Mouse (Mus musculus): ENCODE results near the gene Hhipl2. TPM values are rescaled to one million over a fixed set of nuclear protein-coding genes. Genes with fewer than 3 reads are reported as not detected.
A peak's percentile ranks its signal among the peaks of the same experiment; 100 is the strongest.

Hhipl2 gene
- polyA plus RNA-seq, 2 experiments = 0.79 TPM; not detected in 1

- no peak for TF ChIP-seq EP300 (IDR thresholded peaks at IDR 0.05; ENCODE audit: low read depth)
- no peak for TF ChIP-seq CTCF (IDR thresholded peaks at IDR 0.05; ENCODE audit: low read depth)
- H3K27me3 ChIP-seq (ENCODE audit: control insufficient read depth, insufficient read depth, low read length) = no peaks in the 10 kb centered on the region
- WGBS (ENCODE audit: insufficient replicate concordance) = 5% methylated on average over 44 of the region's 44 CpGs
- no peak within 1 kb of the TSS for H3K27ac ChIP-seq
- no peaks in the 10 kb centered on the region for H3K9me3 ChIP-seq (ENCODE audit: control insufficient read depth, low read length)
- no peaks in the 10 kb centered on the region for H3K36me3 ChIP-seq (replicated peaks; ENCODE audit: control insufficient read depth, insufficient read depth, low read depth)
- DNase-seq (ENCODE audit: low read depth in 3 of 3, low spot score in 3 of 3) (peak; percentile 84 to 87 (median 85)), ATAC-seq (ENCODE audit: insufficient read depth) (peak; percentile 99)
- H3K4me2 ChIP-seq (ENCODE audit: low read depth) = peak within 1 kb of the TSS; percentile 84
- H3K4me3 ChIP-seq (ENCODE audit: insufficient read depth in 1 of 2, low read depth in 2 of 2, low read length in 2 of 2) = peak within 1 kb of the TSS; percentile 63 to 87
- peak within 1 kb of the TSS; percentile 52 for H3K9ac ChIP-seq (replicated peaks)
- H3K4me1 ChIP-seq (replicated peaks; ENCODE audit: control insufficient read depth in 2 of 2, insufficient read depth in 2 of 2, low read length in 1 of 2) = peaks cover 4 to 8% of the 10 kb centered on the region in 2 experiments; a peak in 2 of 4 replicates
These were observed 29.3 kb upstream of the Hhipl2 start, which contains the start of gene Taf1a for GRCm38 (mm10) chr1:183388426-183389406. Gene Taf1a (plus strand): TSS chr1:183388981.

- H3K4me2 ChIP-seq (ENCODE audit: low read depth) = no peak overlapping the region
- peaks cover 11% of the 10 kb centered on the region for H3K36me3 ChIP-seq (replicated peaks; ENCODE audit: control insufficient read depth, insufficient read depth, low read depth)
- DNase-seq (ENCODE audit: low read depth in 3 of 3, low spot score in 3 of 3) (no peak), ATAC-seq (ENCODE audit: insufficient read depth) (no peak)
- H3K27ac ChIP-seq = no peak overlapping the region
- H3K4me1 ChIP-seq (replicated peaks; ENCODE audit: control insufficient read depth in 2 of 2, insufficient read depth in 2 of 2, low read length in 1 of 2) = no peaks in the 10 kb centered on the region
- no peaks in the 10 kb centered on the region for H3K27me3 ChIP-seq (ENCODE audit: control insufficient read depth, insufficient read depth, low read length)
- no peak overlapping the region for H3K9ac ChIP-seq (replicated peaks)
- 73% methylated on average over 3 of the region's 3 CpGs for WGBS (ENCODE audit: insufficient replicate concordance)
- no peak for TF ChIP-seq CTCF (IDR thresholded peaks at IDR 0.05; ENCODE audit: low read depth)
- H3K9me3 ChIP-seq (ENCODE audit: control insufficient read depth, low read length) = no peaks in the 10 kb centered on the region
- no peak overlapping the region for H3K4me3 ChIP-seq (ENCODE audit: insufficient read depth in 1 of 2, low read depth in 2 of 2, low read length in 2 of 2)
These were observed 14.6 kb upstream of the Hhipl2 start for GRCm38 (mm10) chr1:183403396-183403795.

- WGBS (ENCODE audit: insufficient replicate concordance) = 69% methylated on average over 15 of the region's 15 CpGs
- no peaks in the 10 kb centered on the region for H3K9me3 ChIP-seq (ENCODE audit: control insufficient read depth, low read length)
- no peak overlapping the region for H3K4me3 ChIP-seq (ENCODE audit: insufficient read depth in 1 of 2, low read depth in 2 of 2, low read length in 2 of 2)
- no peak overlapping the region for H3K27ac ChIP-seq
- no peak for ATAC-seq (ENCODE audit: insufficient read depth)
- H3K27me3 ChIP-seq (ENCODE audit: control insufficient read depth, insufficient read depth, low read length) = no peaks in the 10 kb centered on the region
- no peaks in the 10 kb centered on the region; the same call in 1 of the 2 replicates for H3K36me3 ChIP-seq (replicated peaks; ENCODE audit: control insufficient read depth, insufficient read depth, low read depth)
- no peak for DNase-seq (ENCODE audit: low read depth in 3 of 3, low spot score in 3 of 3)
- H3K9ac ChIP-seq (replicated peaks) = no peak overlapping the region
- TF ChIP-seq EP300 (IDR thresholded peaks at IDR 0.05; ENCODE audit: low read depth) (no peak), CTCF (IDR thresholded peaks at IDR 0.05; ENCODE audit: low read depth) (no peak)
- H3K4me2 ChIP-seq (ENCODE audit: low read depth) = no peak overlapping the region
- H3K4me1 ChIP-seq (replicated peaks; ENCODE audit: control insufficient read depth in 2 of 2, insufficient read depth in 2 of 2, low read length in 1 of 2) = no peaks in the 10 kb centered on the region
These were observed 3.8 kb upstream of the Hhipl2 start for GRCm38 (mm10) chr1:183414081-183414727.

GRCm38 (mm10) chr1:183419741-183420140 lies 1.7 kb downstream of the Hhipl2 start:
- Histone ChIP-seq H3K4me3 (ENCODE audit: insufficient read depth in 1 of 2, low read depth in 2 of 2, low read length in 2 of 2) (no peak overlapping the region), H3K36me3 (replicated peaks; ENCODE audit: control insufficient read depth, insufficient read depth, low read depth) (no peaks in the 10 kb centered on the region), H3K9ac (replicated peaks) (no peak overlapping the region), H3K27me3 (ENCODE audit: control insufficient read depth, insufficient read depth, low read length) (no peaks in the 10 kb centered on the region), H3K4me1 (replicated peaks; ENCODE audit: control insufficient read depth in 2 of 2, insufficient read depth in 2 of 2, low read length in 1 of 2) (no peaks in the 10 kb centered on the region), H3K27ac (no peak overlapping the region), H3K4me2 (ENCODE audit: low read depth) (no peak overlapping the region), H3K9me3 (ENCODE audit: control insufficient read depth, low read length) (no peaks in the 10 kb centered on the region)
- TF ChIP-seq CTCF (IDR thresholded peaks at IDR 0.05; ENCODE audit: low read depth) (no peak), EP300 (IDR thresholded peaks at IDR 0.05; ENCODE audit: low read depth) (no peak)
- no peak for DNase-seq (ENCODE audit: low read depth in 3 of 3, low spot score in 3 of 3)
- 72% methylated on average over 7 of the region's 7 CpGs for WGBS (ENCODE audit: insufficient replicate concordance)
- ATAC-seq (ENCODE audit: insufficient read depth) = no peak

GRCm38 (mm10) chr1:183420296-183420695 lies 2.3 kb downstream of the Hhipl2 start:
- DNase-seq (ENCODE audit: low read depth in 3 of 3, low spot score in 3 of 3) = no peak
- 74% methylated on average over 10 of the region's 10 CpGs for whole genome bisulfite sequencing (ENCODE audit: insufficient replicate concordance)
- ATAC-seq (ENCODE audit: insufficient read depth) = no peak
- no peak overlapping the region for H3K27ac ChIP-seq
- no peak overlapping the region for H3K9ac ChIP-seq (replicated peaks)
- no peaks in the 10 kb centered on the region for H3K4me1 ChIP-seq (replicated peaks; ENCODE audit: control insufficient read depth in 2 of 2, insufficient read depth in 2 of 2, low read length in 1 of 2)
- H3K9me3 ChIP-seq (ENCODE audit: control insufficient read depth, low read length) = no peaks in the 10 kb centered on the region
- H3K27me3 ChIP-seq (ENCODE audit: control insufficient read depth, insufficient read depth, low read length) = no peaks in the 10 kb centered on the region
- H3K4me3 ChIP-seq (ENCODE audit: insufficient read depth in 1 of 2, low read depth in 2 of 2, low read length in 2 of 2) = no peak overlapping the region
- H3K36me3 ChIP-seq (replicated peaks; ENCODE audit: control insufficient read depth, insufficient read depth, low read depth) = no peaks in the 10 kb centered on the region
- H3K4me2 ChIP-seq (ENCODE audit: low read depth) = no peak overlapping the region
- TF ChIP-seq EP300 (IDR thresholded peaks at IDR 0.05; ENCODE audit: low read depth) = no peak
- no peak for TF ChIP-seq CTCF (IDR thresholded peaks at IDR 0.05; ENCODE audit: low read depth)
